Mouse (Mus musculus) right cerebral cortex, postnatal 36 days (tissue): ENCODE measurements at regions not wholly inside any gene's neighbourhood (a gene's known extent, or its start where the extent isn't known, plus 50 kb on each side); places are given as distances from the start of the nearest gene placed in this dataset.

Experiments
- DNase-seq, 2 experiments: peaks; one replicate each; pipeline ENCODE4 v3.0.0; 2022; ENCODE audit warnings: low spot score in 2 of 2, mixed read lengths in 1 of 2

DNA sequence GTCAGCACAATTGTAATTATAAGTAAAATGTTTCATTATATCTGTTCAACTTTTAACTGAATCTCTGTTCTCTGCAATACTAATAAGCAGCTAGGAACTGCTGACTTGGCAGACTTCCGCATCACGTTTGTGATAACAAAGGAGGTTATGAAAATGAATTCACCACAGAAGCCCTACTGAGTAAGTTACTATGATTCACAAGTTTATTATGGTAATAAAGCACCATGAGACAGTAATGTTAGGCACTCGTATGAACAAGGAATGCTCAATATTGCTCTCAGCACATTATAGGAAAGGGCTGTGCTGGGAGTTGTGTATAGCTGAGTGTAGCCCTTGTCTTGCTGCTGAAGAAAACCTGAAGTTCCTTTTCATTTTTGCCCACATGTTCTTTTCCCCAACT lies 238.9 kb upstream of the Pcdh9 start:
- no peak for DNase-seq

DNA sequence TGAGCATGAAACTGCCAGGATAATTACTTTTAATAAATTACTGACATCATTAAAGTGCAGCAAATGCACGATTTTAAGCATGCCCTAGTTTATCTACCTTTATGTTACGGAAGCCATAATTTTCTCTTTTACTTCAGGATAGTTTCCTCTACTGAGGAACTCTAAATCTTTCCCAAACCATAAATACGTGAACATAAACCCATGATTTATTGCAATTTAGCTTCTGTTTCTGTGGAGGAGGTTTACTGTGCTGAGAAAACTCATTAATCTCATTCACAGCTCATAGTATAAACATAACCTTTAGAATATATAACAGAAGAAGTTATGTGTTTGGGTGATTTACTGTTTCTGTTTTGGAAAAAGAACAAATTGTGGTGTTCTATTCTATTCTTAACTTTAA lies 233.1 kb upstream of the Pcdh9 start:
- no peak for DNase-seq

DNA sequence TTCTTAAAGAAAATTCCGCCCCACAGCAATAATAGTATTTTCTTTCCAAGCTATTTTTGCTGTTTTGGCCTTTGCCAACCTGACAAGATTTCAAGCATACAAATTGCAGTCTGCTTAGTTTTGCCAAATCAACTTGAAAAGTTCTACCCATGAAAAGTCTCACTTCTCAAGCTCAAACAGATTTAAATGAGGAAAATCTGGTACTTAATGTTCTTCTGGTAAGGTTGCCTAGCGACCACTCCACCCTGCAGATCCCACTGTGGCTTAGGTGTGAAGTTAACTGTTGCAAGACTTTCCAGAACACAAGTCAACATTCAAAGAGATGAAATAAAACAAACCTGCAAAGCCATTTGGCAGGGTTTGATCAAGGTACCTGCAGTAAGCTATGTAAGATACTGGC lies 208.4 kb upstream of the Pcdh9 start:
- DNase-seq: peak; percentile 8 to 11

DNA sequence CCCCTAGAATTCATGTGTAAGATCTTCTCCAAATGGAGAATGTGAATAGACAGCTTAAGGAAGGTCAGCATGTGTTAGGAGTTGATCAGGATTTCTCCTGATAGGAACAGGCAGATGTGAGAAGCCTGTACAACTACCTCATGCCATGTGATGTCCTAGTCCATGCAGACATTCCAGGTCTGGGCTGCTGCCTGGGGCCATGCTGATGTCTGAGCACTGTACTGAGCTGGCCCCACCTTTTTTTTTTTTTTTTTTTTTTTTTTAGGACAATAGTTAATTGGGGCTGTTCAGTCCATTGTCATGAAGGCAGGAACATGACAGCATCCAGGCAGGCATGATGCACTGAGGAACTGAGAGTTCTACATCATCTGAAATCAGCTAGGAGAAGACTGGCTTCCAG lies 203.5 kb upstream of the Pcdh9 start:
- no peak for DNase-seq
